Mouse (Mus musculus): Measurements from ENCODE around the gene Nacc2. TPM values are rescaled to one million over a fixed set of nuclear protein-coding genes. Genes with fewer than 3 reads are reported as not detected.

The Nacc2 gene
- 18.0 and 21.3 TPM in 2 replicates for polyA plus RNA-seq (2015; fragmentation: Nextera tagmentation; extraction: Ambion mirVana)

GRCm38 (mm10) chr2:26123079-26123648, at the start of gene Nacc2:
Gene Nacc2 (minus strand): TSS chr2:26123220.
- Histone ChIP-seq H3K9me3 (no peaks in the 10 kb centered on the region), H3K4me1 (replicated peaks) (peaks cover 30% of the 10 kb centered on the region), H3K27ac (replicated peaks) (0 out of 2 replicates have a peak within 1 kb of the TSS, but pooled peaks have one; percentile 44), H3K4me3 (peak within 1 kb of the TSS; percentile 64), H3K27me3 (peaks cover 8% of the 10 kb centered on the region), H3K4me2 (peak within 1 kb of the TSS; percentile 97), H3K9ac (peak within 1 kb of the TSS; percentile 56), H3K36me3 (no peaks in the 10 kb centered on the region)
- 24% methylated on average over 9 of the region's 9 CpGs for WGBS
- peak; percentile 37 for ATAC-seq (ENCODE audit: low FRiP score, low read depth)

GRCm38 (mm10) chr2:26172166-26172565, 49.1 kb upstream of the Nacc2 start:
- no peak overlapping the region for H3K4me3 ChIP-seq
- peaks cover 7% of the 10 kb centered on the region; the same call in 1 of the 2 replicates for H3K4me1 ChIP-seq (replicated peaks)
- H3K27me3 ChIP-seq = no peaks in the 10 kb centered on the region
- H3K36me3 ChIP-seq = no peaks in the 10 kb centered on the region
- 86% methylated on average over 2 of the region's 2 CpGs for WGBS
- no peaks in the 10 kb centered on the region for H3K9me3 ChIP-seq
- H3K27ac ChIP-seq (replicated peaks) = no peak overlapping the region
- H3K9ac ChIP-seq = no peak overlapping the region
- H3K4me2 ChIP-seq = no peak overlapping the region
- no peak for ATAC-seq (ENCODE audit: low FRiP score, low read depth)

- H3K27ac ChIP-seq (replicated peaks) = no peak overlapping the region
- no peak overlapping the region for H3K9ac ChIP-seq
- no peaks in the 10 kb centered on the region for H3K27me3 ChIP-seq
- H3K9me3 ChIP-seq = no peaks in the 10 kb centered on the region
- ATAC-seq (ENCODE audit: low FRiP score, low read depth) = no peak
- peaks cover 7% of the 10 kb centered on the region; the same call in 1 of the 2 replicates for H3K4me1 ChIP-seq (replicated peaks)
- H3K4me2 ChIP-seq = no peak overlapping the region
- 46% methylated on average over 2 of the region's 2 CpGs for WGBS
- no peaks in the 10 kb centered on the region for H3K36me3 ChIP-seq
- no peak overlapping the region for H3K4me3 ChIP-seq
These were observed 47.4 kb upstream of the Nacc2 start for GRCm38 (mm10) chr2:26170376-26170775.

- Histone ChIP-seq H3K9me3 (no peaks in the 10 kb centered on the region), H3K4me3 (no peak overlapping the region), H3K36me3 (no peaks in the 10 kb centered on the region), H3K27me3 (no peaks in the 10 kb centered on the region), H3K9ac (no peak overlapping the region), H3K4me1 (replicated peaks) (peaks cover 7% of the 10 kb centered on the region; the same call in 1 of the 2 replicates), H3K4me2 (no peak overlapping the region), H3K27ac (replicated peaks) (no peak overlapping the region)
- ATAC-seq (ENCODE audit: low FRiP score, low read depth) = no peak
- WGBS = 27% methylated on average over 11 of the region's 11 CpGs
These were observed 46.0 kb upstream of the Nacc2 start for GRCm38 (mm10) chr2:26168843-26169579.

GRCm38 (mm10) chr2:26166890-26167289, 43.9 kb upstream of the Nacc2 start:
- H3K4me2 ChIP-seq = no peak overlapping the region
- H3K27me3 ChIP-seq = no peaks in the 10 kb centered on the region
- 86% methylated on average over 3 of the region's 3 CpGs for WGBS
- no peak for ATAC-seq (ENCODE audit: low FRiP score, low read depth)
- no peak overlapping the region for H3K9ac ChIP-seq
- no peaks in the 10 kb centered on the region for H3K36me3 ChIP-seq
- H3K27ac ChIP-seq (replicated peaks) = no peak overlapping the region
- no peak overlapping the region for H3K4me3 ChIP-seq
- no peaks in the 10 kb centered on the region for H3K9me3 ChIP-seq
- H3K4me1 ChIP-seq (replicated peaks) = peaks cover 7% of the 10 kb centered on the region; the same call in 1 of the 2 replicates

- Histone ChIP-seq H3K36me3 (no peaks in the 10 kb centered on the region), H3K9me3 (no peaks in the 10 kb centered on the region), H3K27me3 (no peaks in the 10 kb centered on the region), H3K27ac (replicated peaks) (peak overlapping the region; percentile 12), H3K4me2 (no peak overlapping the region), H3K4me3 (no peak overlapping the region), H3K9ac (no peak overlapping the region), H3K4me1 (replicated peaks) (peaks cover 36% of the 10 kb centered on the region)
- 40% methylated on average over 9 of the region's 9 CpGs for WGBS
- ATAC-seq (ENCODE audit: low FRiP score, low read depth) = no peak
These were observed 35.0 kb upstream of the Nacc2 start for GRCm38 (mm10) chr2:26158064-26158463.

GRCm38 (mm10) chr2:26156191-26156977, 33.4 kb upstream of the Nacc2 start:
- 26% methylated on average over 10 of the region's 10 CpGs for WGBS
- H3K9ac ChIP-seq = no peak overlapping the region
- H3K27me3 ChIP-seq = no peaks in the 10 kb centered on the region
- peak; percentile 69 for ATAC-seq (ENCODE audit: low FRiP score, low read depth)
- H3K4me2 ChIP-seq = 0 out of 2 replicates have a peak overlapping the region, but pooled peaks have one; percentile 1
- H3K36me3 ChIP-seq = no peaks in the 10 kb centered on the region
- H3K4me3 ChIP-seq = no peak overlapping the region
- no peaks in the 10 kb centered on the region for H3K9me3 ChIP-seq
- peaks cover 36% of the 10 kb centered on the region for H3K4me1 ChIP-seq (replicated peaks)
- H3K27ac ChIP-seq (replicated peaks) = peak overlapping the region; percentile 61

GRCm38 (mm10) chr2:26155737-26156136, 32.7 kb upstream of the Nacc2 start:
- Histone ChIP-seq H3K27me3 (no peaks in the 10 kb centered on the region), H3K36me3 (no peaks in the 10 kb centered on the region), H3K9me3 (no peaks in the 10 kb centered on the region), H3K4me2 (no peak overlapping the region), H3K27ac (replicated peaks) (peak overlapping the region; percentile 61; the same call in 1 of the 2 replicates), H3K4me3 (no peak overlapping the region), H3K9ac (no peak overlapping the region), H3K4me1 (replicated peaks) (peaks cover 36% of the 10 kb centered on the region)
- no peak for ATAC-seq (ENCODE audit: low FRiP score, low read depth)
- WGBS = 72% methylated on average over 3 of the region's 3 CpGs

- H3K4me3 ChIP-seq = no peak overlapping the region
- H3K27ac ChIP-seq (replicated peaks) = no peak overlapping the region
- no peaks in the 10 kb centered on the region for H3K27me3 ChIP-seq
- 62% methylated on average over 5 of the region's 5 CpGs for WGBS
- peaks cover 36% of the 10 kb centered on the region for H3K4me1 ChIP-seq (replicated peaks)
- no peak overlapping the region for H3K4me2 ChIP-seq
- no peaks in the 10 kb centered on the region for H3K9me3 ChIP-seq
- no peak overlapping the region for H3K9ac ChIP-seq
- no peaks in the 10 kb centered on the region for H3K36me3 ChIP-seq
- peak; percentile 1; the same call in 1 of the 2 replicates for ATAC-seq (ENCODE audit: low FRiP score, low read depth)
These were observed 31.6 kb upstream of the Nacc2 start for GRCm38 (mm10) chr2:26154586-26154985.

GRCm38 (mm10) chr2:26153909-26154340, 30.9 kb upstream of the Nacc2 start:
- no peak overlapping the region for H3K4me3 ChIP-seq
- H3K4me2 ChIP-seq = no peak overlapping the region
- H3K4me1 ChIP-seq (replicated peaks) = peaks cover 36% of the 10 kb centered on the region
- H3K9me3 ChIP-seq = no peaks in the 10 kb centered on the region
- H3K27ac ChIP-seq (replicated peaks) = no peak overlapping the region
- H3K9ac ChIP-seq = no peak overlapping the region
- peak; percentile 66 for ATAC-seq (ENCODE audit: low FRiP score, low read depth)
- H3K36me3 ChIP-seq = no peaks in the 10 kb centered on the region
- WGBS = 6% methylated on average over 4 of the region's 4 CpGs
- H3K27me3 ChIP-seq = no peaks in the 10 kb centered on the region

GRCm38 (mm10) chr2:26153295-26153694, 30.3 kb upstream of the Nacc2 start:
- WGBS = 33% methylated on average over 4 of the region's 4 CpGs
- Histone ChIP-seq H3K4me1 (replicated peaks) (peaks cover 31% of the 10 kb centered on the region), H3K9me3 (no peaks in the 10 kb centered on the region), H3K9ac (no peak overlapping the region), H3K4me2 (no peak overlapping the region), H3K4me3 (no peak overlapping the region), H3K27ac (replicated peaks) (no peak overlapping the region), H3K27me3 (no peaks in the 10 kb centered on the region), H3K36me3 (no peaks in the 10 kb centered on the region)
- no peak for ATAC-seq (ENCODE audit: low FRiP score, low read depth)
